Mouse (Mus musculus) naive thymus-derived CD4-positive, alpha-beta T cell, adult 2 months (primary cell): ENCODE data around the gene Cutc.

Source experiments
- DNase-seq: peaks from one replicate; pipeline ENCODE4 v3.0.0-alpha.2; 2011; ENCODE audit warnings: low read depth

Cutc gene

GRCm38 (mm10) chr19:43795511-43795910 lies 42.7 kb downstream of the Cutc start:
- no peak for DNase-seq

- no peak for DNase-seq
Measured at GRCm38 (mm10) chr19:43797216-43797615, 44.4 kb downstream of the Cutc start.

- DNase-seq = no peak
Measured at GRCm38 (mm10) chr19:43801427-43802051, 48.7 kb downstream of the Cutc start.

GRCm38 (mm10) chr19:43803866-43804265 lies 51.1 kb downstream of the Cutc start:
- DNase-seq = no peak

DNA sequence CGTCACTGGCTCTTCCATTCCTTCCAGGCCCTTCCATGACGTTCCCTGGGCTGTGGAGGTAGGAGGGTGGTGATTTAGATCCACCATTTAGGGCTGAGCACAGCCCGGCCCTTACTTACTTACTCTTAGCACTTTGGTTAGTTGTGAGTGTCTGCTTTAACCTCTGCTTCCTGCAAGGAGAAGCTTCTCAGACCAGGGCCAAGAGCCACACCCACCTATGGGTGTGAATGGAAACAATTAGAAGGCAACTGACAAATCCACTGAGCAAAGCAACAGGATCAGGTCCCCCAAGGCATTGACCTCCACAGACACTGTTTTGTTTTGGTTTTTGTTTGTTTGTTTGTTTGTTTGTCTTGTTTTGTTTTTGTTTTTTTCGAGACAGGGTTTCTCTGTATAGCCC lies 56.5 kb downstream of the Cutc start:
- no peak for DNase-seq

- DNase-seq = no peak
Measured at GRCm38 (mm10) chr19:43811419-43811818, 58.6 kb downstream of the Cutc start.

GRCm38 (mm10) chr19:43813315-43813714 lies 60.5 kb downstream of the Cutc start:
- DNase-seq = no peak

DNA sequence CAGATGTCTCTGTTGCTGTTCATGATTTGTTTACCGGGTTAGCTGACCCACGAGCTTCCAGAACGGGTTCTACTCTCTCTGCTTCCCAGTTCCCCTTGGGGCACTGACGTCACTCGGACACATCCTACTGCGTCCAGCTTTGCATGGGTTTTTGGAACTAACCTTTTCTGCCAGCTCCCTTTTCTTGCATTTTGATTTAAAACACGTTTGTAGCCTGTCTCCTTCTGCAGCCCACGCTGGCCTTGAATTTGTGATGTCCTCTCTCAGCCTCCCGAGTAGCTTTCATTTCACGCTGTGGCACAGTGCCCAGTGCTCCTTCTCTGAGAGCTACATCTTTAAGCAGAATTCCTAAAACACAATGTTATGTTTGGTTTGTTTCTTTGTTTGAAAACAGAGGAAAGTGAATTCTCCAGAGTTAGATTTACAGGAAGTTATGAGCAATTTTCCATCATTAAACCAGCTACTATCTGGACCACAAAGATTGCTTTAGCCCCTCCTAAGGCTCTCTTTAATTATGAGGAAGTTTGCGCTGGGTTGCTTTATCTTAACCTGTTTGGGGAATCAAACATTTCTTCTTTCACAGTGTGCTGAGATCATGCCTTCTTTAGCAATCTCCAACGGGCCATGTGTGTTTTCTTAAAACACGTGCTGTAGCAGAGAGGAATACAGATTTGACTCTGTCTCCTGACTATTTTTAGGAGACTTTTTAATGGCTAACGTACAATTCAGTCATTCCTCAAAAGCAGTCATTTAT lies 63.0 kb downstream of the Cutc start:
- DNase-seq = no peak
